Mouse (Mus musculus) cortical plate, adult 2 months (tissue): ENCODE results near the gene Dnase2b.

ENCODE experiments used
- CTCF ChIP-seq: fragments of 200-500 bp; IDR thresholded peaks from 2 replicates; pipeline ENCODE4 v1.5.1; 2011; ENCODE audit warnings: mild to moderate bottlenecking, control low read depth, low read length; ENCODE audit not compliant: insufficient read depth; ENCODE audit errors: extremely low read depth
- POLR2A ChIP-seq: fragments of 200-500 bp; IDR thresholded peaks from 2 replicates; pipeline ENCODE4 v1.6.1; 2011; ENCODE audit warnings: mild to moderate bottlenecking, low read length, control low read depth; ENCODE audit not compliant: insufficient read depth; ENCODE audit errors: extremely low read depth

- TF ChIP-seq POLR2A (no peak), CTCF (no peak)
Observed at GRCm38 (mm10) chr3:146577591-146577990, 37.8 kb downstream of the Dnase2b start.
